Mouse (Mus musculus): ENCODE data around the gene Prc1.

GRCm38 (mm10) chr7:80246859-80247258 is 47.4 kb upstream of the Prc1 start:
- TF ChIP-seq CTCF (IDR thresholded peaks at IDR 0.05; ENCODE audit: low read depth, low read length) = no peak
- no peak for TF ChIP-seq POLR2A (IDR thresholded peaks at IDR 0.05; ENCODE audit: extremely low read depth, insufficient read depth, low read length)
